Mouse (Mus musculus): Measurements from ENCODE around the gene Hnrnpa2b1.

Gene Hnrnpa2b1

DNA sequence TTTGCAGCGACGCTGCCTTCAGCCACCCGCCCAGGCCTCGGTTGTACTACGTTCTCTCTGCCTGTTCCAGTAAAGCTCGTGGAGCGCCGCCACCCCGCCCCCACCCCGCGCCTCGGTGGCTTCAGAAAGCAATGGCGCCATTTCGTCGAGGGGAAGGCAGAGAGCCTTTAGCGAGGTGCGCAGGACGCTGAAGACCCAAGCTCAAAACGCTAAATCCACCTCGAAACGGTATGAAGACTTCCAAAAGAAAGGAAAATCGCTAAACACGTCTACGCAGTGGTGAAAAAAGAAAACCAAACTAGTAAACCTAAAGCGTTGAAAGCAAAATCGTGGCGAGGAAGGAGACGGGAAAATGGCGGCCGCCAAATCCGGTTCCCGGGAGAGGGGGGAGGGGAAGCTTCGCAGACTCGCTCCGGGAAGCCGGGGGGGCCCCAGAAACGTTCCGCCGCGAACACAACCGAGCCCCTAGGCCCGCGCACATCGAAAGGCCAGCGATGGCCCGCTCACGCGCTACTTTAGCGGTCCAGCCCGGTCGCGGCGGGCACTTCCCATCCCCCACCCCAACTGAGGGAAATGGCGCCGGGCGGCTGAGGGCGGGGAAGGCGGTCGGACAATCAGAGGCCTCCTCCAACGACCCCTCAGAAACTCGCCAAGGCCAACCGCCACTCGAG, 668 bp downstream of the Hnrnpa2b1 start:
- peak; percentile 66 for DNase-seq (ENCODE audit: low spot score)

GRCm38 (mm10) chr6:51467649-51468048, 2.0 kb downstream of the Hnrnpa2b1 start:
- no peak for DNase-seq (ENCODE audit: low spot score)

DNA sequence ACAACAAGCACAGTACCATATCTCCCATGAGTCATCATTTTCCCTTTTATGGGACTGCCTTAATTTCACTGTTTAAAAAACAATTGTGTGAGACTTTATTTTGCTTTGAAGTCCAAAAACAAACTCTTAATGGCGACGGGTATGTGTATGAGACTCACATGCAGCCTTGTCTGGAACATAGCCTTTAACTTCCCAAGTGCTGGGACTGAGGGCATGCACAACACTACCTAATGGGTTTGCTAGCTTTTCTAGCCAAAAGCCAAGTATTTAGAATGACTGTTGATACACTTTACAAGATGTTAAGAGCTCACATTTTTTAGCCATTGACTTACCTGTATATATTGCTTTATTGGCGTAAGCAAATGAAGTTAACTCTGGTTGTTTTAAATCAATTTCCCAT, 9.3 kb downstream of the Hnrnpa2b1 start:
- DNase-seq (ENCODE audit: low spot score), result peak; percentile 1

GRCm38 (mm10) chr6:51460021-51460360, 9.7 kb downstream of the Hnrnpa2b1 start:
- no peak for DNase-seq (ENCODE audit: low spot score)

DNA sequence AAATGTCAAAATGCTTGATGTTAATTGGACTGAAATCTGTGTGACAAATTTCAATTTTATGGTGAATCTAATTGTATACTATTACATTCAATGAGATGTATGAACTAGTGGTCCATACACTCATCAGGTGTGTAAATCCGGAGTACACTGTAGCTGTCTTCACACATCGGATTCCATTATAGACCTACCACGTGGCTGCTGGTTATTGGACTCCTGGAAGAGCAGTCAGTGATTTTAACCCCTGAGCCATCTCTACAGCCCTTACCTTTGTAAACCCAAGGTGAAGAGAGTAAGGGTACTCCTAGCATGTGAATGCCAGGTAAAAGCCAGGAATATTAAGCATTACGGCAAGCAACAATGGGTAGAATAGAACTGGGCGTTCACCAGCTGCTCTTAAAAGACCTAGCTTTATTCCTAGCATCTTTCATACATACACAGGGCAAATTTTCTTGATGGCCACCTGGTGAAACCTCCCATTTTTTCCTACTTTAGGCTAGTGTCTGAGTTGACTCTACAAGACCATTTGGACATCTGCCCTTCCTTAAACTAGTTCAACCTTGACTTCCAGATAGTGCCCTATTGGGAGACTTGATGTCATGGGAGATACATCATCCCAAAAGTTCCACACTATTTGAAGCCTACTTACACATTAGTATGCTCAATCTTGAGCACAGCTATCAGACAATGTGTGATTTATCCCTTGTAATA, 10.2 kb downstream of the Hnrnpa2b1 start:
- DNase-seq (ENCODE audit: low spot score), result no peak

DNA sequence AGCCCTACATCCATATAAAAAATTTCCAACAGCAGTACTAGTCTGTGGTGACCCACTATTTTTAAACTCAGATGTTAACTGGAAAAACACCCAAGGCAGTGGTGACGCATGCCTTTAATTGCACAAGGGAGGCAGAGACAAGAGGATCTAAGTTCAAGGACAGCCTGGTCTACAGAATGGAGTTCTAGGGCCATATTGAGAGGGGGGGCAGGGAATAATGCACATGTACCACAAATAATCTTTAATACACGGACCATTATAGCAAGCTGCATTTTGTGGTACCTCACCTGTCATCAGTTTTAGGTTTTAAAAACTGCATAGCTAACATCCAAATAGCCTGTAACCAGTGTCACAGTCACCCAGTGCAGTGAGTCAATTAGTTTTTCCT, 10.8 kb downstream of the Hnrnpa2b1 start:
- DNase-seq (ENCODE audit: low spot score), result no peak

DNA sequence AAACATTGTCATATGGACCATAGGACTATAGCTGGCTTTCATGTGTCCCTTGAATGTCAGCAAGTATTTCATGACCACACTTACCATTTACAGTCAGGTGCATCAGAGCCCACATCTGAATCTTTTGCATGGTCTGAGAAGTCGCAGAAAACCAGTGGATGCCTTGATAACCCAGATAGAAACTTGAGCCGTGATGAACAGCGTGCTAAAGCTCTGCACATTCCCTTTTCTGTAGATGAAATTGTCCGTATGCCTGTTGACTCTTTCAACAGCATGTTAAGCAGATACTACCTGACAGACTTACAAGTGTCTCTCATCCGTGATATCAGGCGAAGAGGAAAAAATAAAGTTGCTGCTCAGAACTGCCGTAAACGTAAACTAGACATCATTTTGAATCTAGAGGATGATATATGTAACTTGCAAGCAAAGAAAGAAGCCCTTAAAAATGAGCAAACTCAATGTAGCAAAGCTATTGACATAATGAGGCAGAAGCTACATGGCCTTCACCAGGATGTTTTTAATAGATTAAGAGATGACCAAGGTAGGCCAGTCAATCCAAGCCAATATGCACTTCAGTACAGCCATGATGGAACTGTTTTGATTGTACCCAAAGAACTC, 11.8 kb downstream of the Hnrnpa2b1 start:
- no peak for DNase-seq (ENCODE audit: low spot score)

- DNase-seq (ENCODE audit: low spot score), result no peak
Observed at GRCm38 (mm10) chr6:51457283-51457682, 12.4 kb downstream of the Hnrnpa2b1 start.

DNA sequence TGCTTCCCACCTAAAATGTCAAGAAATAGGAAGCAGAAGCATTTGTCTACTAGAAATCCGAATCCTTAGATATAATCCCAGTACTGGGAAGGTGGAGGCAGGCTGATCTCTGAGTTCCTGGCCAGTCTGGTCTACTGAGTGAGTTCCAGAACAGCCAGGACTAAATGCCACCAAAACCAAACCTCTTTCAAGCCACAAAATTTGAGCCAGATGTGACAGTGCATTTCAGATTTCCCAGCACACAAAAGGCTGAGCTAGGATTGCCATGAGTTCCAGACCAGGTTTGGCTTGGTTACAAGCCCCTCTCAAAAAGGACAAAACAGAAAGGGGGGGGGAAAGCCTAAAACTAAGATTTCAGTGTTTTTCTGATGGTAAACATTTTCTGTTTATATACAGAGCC, 13.5 kb downstream of the Hnrnpa2b1 start:
- DNase-seq (ENCODE audit: low spot score), result no peak

DNA sequence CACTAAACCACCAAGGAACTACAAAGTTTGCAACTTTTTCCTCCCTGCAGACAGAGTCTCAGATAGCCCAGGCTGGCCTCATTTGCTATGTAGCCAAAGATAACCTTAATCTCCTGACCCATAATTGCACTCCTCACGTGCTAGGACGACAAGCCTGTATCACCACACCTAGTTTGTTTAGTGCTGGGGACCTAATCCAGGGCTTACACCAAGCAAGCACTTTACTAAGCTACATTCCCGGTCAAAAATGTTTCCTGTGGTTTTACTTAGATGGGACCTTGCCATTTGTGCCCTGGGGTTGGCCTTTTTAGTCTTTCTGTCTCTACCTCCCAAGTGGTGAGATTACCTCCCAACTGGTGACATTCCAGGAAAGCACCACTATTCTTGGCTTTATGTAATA, 14.7 kb downstream of the Hnrnpa2b1 start:
- no peak for DNase-seq (ENCODE audit: low spot score)

DNA sequence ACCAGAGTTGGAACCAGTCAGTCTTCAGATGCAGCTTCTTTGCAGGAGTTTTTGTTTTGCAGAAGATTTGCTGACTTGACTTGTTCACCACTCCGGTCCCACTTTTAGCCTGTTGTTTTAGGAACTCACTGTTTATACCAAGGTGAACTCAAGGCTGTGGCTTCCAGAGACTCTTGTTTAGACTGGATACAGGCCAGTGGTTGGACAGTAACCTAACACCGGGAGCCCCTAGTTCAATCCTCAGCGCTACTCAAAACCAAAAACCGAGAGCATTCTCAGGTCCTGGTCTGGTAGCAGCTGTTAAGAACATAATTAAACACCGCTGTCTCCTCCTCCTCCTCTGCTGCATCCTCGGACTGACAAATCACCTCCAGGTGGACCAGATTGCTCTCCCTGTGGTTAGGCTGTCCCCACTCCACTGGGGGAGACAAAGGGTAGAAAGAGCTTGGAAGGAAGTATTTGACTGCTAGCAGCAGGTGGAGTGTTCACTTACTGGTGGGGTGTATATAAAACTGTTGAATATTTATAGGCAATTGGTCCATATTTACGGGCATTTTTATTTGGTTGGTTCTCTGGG, 16.7 kb downstream of the Hnrnpa2b1 start:
- DNase-seq (ENCODE audit: low spot score), result no peak

DNA sequence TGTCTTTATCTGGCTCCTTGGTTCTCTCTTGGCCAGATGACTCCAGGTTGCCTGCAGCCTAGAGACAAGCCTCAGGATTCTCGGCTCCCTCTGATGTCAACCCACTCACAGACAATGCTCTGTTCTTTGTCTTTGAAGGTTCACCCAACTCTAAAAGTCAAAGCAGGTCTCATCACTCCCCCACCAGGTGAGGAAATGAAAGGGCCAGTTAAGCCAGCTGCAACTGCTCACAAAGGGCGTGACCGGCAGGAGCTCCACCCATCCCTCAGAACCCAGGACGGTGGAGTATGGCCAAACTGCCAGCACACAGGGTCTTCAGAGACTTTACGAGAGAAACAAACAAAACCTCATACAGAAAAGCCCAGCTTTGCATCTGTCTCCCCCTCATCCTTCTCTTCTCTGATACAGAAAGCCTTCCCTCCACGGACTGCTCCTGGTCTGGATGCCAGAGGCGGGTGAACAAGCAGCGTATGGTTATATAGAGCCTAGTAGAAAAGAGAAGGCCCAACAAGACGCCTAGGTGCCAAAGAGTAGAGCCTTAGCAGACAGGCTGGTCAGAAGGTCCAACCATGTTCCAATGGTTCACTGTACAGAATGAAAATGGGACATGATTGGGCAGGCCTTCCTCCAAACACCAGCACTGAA, 27.4 kb downstream of the Hnrnpa2b1 start:
- DNase-seq (ENCODE audit: low spot score), result peak; percentile 39

GRCm38 (mm10) chr6:51438826-51439330, 30.8 kb downstream of the Hnrnpa2b1 start:
- DNase-seq (ENCODE audit: low spot score), result no peak

- DNase-seq (ENCODE audit: low spot score), result no peak
Observed at GRCm38 (mm10) chr6:51437665-51438064, 32.0 kb downstream of the Hnrnpa2b1 start.

DNA sequence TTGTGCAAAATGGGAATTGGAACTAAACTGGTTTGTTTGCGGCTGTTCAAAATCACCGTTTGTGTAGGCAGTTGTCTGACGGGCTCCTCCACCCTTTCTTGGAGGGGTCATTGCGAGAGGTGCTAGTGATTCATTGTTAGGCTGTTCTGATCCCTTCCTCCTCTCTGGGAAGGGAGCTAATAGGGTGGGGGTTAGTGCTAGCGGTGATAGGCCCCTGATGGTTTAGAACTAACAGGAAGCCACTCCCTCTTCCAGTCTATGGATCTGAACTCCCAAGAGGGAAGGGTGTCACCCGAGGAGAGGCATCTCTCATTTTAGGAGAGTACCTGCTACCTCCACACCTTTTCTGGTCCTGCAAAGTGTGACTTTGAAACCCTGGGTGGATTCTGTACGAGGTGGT, 35.4 kb downstream of the Hnrnpa2b1 start:
- DNase-seq (ENCODE audit: low spot score), result no peak

- peak; percentile 66 for DNase-seq (ENCODE audit: low spot score)
Observed at GRCm38 (mm10) chr6:51432535-51433397, 36.9 kb downstream of the Hnrnpa2b1 start, which contains the start of gene Nfe2l3. Nfe2l3 (plus strand) TSS chr6:51432670.

- no peak for DNase-seq (ENCODE audit: low spot score)
Observed at GRCm38 (mm10) chr6:51424537-51424936, 45.2 kb downstream of the Hnrnpa2b1 start.

DNA sequence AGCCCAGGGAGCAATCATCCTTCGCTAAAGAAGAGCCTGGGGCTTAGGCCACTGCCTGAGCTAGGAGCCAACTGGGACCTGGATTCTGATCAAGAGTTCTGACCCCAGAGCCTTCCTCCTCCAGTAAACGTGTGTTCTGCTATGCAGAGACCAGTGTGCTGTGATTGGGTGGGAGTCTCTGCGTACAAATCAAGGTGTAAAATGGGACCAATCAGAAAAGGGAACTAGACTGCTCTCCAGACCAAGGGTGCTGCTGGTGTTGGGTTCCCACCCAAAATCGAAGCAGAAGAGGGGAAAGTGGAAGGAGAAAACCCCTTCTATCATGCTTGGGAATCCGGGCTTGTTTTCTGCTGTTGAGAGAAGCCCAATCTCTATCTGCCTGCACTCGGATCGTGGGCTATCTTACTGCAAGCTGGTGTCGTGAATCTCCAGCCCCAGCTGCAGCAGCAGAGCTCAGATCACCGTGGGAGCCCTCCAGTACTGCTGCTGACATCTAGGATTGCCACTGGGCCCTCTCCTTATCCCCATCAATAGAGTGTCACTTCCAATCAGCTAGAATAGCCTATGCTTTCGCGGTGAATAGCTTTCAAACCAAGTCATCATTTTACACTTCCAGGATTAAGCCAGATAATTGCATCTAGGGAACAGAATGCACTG, 46.1 kb downstream of the Hnrnpa2b1 start:
- no peak for DNase-seq (ENCODE audit: low spot score)

- DNase-seq (ENCODE audit: low spot score), result no peak
Observed at GRCm38 (mm10) chr6:51417306-51417936, 52.3 kb downstream of the Hnrnpa2b1 start.

DNA sequence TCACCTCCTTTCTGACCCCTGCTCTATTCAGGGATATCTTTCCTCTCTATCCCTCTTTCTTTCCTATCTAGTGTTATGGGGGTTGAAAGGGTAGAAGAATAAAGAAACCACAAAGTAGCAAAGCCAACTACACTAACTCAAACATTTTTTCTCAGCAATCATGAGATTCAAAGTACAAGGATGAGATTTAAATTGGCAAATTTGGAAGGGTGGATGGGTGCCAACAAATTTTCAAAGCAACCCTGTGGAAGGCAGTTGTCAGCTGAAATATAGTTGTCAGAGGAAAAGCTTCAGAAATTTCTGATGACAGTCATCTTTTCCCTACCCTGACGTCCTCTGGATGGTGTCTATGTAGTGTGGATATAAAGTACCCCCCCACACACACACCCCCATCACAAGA, 53.3 kb downstream of the Hnrnpa2b1 start:
- DNase-seq (ENCODE audit: low spot score), result no peak
